Mouse (Mus musculus) liver, postnatal 0 days (tissue): ENCODE data around the gene Ing3.

Experiments
- CTCF ChIP-seq: sonication (generic); IDR thresholded peaks from 2 replicates; pipeline ENCODE4 v1.5.1; 2016; ENCODE audit warnings: antibody characterized with exemption, low read depth
- EP300 ChIP-seq: IDR thresholded peaks from 2 replicates; pipeline ENCODE4 v1.6.1; 2016; ENCODE audit warnings: antibody characterized with exemption, low read depth, mild to moderate bottlenecking

- no peak; the same call in 1 of the 2 replicates for TF ChIP-seq CTCF
- no peak for TF ChIP-seq EP300
Measured at GRCm38 (mm10) chr6:21937981-21938635, 11.3 kb upstream of the Ing3 start.
